Mouse (Mus musculus) adrenal gland, postnatal 36 days (tissue): ENCODE measurements around the gene Plcg1. TPM values are rescaled to one million over a fixed set of nuclear protein-coding genes. Genes with fewer than 3 reads are reported as not detected.
A peak's percentile ranks its signal among the peaks of the same experiment; 100 is the strongest.

ENCODE experiments used
- DNase-seq, 2 experiments: peaks; one replicate each; pipeline ENCODE4 v3.0.0; 2021; ENCODE audit warnings: mixed read lengths in 1 of 2
- long read RNA-seq, 2 experiments: library from polyadenylated mRNA; stranded (forward); transcript quantifications; one replicate each; pipeline ENCODE4 v2.0.0; 2021; ENCODE audit warnings: borderline sequencing depth in 2 of 2
- total RNA-seq, 2 experiments: library from RNA; stranded (reverse); gene quantifications; 2 replicates each; pipeline ENCODE4 v1.2.3; 2021

The Plcg1 gene
- 10 to 100 TPM; 51.7 to 62.2 TPM for total RNA-seq
- long read RNA-seq, experiment 1, partial matches to known transcripts: 9 of 42 reads
- long read RNA-seq, experiment 1, other reads (novel, unspliced or antisense): 33 of 42 reads
- long read RNA-seq, experiment 2, partial matches to known transcripts: 3 of 4 reads
- long read RNA-seq, experiment 2, other reads (novel, unspliced or antisense): 1 of 4 reads

DNA sequence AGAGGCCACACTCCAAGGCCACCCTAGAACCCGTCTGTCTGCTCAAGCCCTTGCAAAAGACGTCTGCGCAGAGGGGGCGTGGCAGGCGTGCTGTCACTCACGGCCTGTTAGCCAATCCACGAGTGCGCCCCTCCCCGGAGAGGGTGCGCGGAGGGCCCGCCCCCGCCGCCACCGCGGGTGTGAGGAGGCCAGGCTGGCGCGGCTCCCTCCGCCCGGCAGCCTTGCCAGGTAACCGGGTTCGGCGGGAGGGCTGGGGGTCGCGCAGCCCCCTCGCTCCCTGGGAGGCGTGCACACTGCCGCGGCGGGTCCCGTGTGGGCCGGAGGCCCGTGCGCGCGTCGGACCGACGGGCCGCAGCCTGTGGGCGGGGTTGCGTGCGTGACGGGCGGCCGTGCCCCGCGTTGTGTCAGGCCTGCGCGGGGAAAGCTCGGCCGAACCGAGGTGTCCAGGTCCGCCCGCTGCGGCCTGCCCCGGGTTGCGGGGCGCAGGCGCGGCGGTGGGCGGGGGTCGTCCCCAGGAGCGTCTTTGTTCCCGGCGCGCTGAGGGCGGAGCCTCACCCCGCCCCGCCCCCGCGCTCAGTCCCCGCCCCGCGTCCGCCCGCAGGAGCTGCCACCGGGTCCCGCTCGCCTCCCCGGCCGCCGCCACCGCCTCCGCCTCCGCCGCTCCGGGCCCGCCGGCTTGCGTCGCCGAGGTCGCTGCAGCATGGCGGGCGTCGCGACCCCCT is at the start of gene Plcg1:
TSS of gene Plcg1 (plus strand) at position 184 of the 722 bp plus-strand sequence.
- peak; percentile 95 to 98 for DNase-seq

DNA sequence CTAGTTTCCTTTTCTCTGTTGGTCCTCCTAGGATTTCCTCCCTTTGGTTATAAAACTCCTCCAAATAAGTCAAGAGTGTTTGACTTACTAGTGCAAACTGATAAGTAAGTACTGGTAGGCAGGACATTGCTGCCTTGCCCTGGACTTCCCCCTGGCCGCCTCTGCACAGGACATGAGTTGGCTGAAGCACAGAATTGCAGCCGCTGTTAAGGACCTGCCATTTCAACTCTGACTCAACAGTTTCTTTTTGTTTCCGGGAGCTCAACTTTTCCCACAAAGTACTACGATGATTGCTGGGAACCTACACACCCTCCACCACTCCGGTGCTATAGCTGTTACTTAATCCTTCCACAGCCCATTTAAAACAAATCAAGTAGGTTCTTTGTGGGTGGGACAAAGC is 30.8 kb upstream of the Plcg1 start:
- peak; percentile 68 for DNase-seq

DNA sequence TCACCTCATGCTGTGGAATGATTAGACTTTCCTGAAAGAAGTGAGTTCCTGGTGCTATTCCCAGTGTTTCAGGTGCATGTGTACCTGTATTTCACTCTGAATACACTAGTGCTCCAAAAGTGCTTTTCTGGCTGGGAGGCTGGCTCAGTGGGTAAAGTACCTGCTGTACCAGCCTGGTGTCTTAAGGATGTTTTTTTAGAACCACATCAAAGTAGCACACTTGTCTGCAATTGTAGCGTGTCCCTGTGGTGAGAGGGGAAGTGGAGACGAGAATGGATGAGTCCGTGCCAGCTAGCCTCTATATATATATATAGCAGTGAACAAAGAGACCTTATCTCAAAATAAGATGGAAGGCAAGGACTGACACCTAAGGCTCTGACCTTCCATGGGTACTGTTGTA is 29.5 kb upstream of the Plcg1 start:
- no peak for DNase-seq

DNA sequence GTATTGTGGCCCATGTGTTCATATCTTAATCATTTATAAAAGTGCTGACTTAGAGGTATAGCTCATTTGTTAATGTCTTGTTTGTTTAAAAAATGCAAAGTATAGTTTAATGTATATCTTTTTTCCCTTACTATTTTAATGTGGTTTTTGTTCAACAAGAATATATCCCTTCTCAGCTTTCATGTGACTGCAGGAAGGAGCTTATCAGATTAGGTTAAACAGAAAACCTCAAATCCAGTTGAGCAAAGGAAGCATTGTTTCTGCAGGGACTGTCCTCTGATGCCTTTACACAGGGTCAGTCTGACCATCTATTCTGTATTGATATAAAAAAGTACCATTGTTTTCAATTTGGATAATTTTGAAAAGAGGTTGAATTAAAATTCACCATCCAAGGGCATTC is 28.3 kb upstream of the Plcg1 start:
- no peak for DNase-seq

DNA sequence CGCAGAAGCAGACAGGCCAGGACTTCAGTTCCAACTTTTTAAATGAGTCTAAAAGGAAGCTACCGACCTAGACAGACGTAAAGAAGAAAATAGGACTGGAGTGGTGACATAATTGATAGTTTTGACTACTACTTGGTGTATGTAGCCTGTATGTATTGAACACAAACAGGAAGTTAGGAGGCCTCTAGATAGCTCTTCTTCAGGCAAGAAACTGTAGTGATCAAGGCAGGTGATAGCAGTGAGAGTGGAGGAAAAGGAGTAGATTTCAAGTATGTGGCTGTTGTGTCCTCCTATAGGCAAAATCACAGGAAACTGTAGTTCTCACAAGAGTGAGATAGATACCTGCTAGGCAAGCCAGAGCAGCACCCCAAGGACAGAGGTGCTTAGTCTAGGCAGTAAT is 23.4 kb upstream of the Plcg1 start:
- DNase-seq: no peak

DNA sequence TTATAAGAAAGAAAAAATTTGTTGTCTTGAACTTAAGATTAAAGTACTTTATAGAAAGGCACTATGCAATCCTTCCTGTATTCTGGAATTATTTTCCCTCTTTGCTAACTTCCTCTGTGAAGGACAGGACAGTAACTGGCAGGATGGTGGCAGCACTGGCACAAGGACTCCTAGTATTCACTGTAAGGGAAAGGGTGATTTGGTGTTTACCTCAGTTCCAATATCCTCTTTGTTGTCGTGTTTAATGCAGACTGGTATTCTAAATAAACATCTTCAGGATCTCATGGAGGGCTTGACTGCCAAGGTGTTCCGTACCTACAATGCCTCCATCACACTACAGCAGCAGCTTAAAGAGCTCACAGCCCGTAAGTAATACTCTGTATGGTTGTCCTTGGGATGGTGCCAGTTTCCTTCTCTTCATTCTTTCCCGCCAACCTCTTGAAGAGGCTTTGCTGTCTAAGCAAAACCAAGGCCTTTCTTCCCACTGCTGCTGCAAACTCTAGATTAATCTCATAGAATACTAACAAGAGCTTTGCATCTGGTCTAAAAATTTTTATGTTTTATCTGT is 15.6 kb upstream of the Plcg1 start:
- no peak for DNase-seq

DNA sequence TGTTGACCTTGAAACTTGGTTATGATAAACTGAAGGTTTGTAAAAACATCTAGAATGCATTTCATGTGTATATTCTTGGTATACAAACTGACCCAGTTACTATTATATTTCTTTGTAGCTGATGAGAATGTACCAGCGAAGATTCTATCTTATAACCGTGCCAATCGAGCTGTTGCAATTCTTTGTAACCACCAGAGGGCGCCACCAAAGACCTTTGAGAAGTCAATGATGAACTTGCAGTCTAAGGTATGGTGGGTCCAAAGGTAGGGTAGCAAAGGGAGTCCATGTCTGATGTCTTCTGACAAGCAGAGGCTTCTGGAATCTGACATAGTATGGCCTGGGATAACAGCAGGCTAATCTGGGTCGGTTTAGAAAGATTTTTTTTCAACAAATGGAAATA is 13.8 kb upstream of the Plcg1 start:
- peak; percentile 49 to 65 for DNase-seq

DNA sequence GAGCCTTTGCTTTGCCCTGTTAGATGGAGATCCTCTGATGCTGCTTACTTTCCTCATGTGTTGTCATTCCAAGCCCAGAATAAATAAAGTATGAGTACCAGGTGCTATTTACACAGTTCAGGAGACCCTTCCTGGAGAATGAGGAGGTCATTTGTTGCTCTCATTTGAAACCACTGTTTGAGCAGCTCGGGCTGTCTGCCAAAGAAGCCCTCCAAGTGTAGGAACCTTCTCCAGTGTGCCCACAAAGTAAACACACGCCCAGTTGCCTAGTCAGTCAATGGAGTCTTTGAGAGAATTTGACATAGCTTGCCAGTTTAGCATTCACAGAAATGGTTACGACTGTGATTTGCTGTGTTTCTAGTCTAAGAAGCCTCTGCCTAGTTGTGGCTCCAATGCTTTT is 12.3 kb upstream of the Plcg1 start:
- no peak for DNase-seq

DNA sequence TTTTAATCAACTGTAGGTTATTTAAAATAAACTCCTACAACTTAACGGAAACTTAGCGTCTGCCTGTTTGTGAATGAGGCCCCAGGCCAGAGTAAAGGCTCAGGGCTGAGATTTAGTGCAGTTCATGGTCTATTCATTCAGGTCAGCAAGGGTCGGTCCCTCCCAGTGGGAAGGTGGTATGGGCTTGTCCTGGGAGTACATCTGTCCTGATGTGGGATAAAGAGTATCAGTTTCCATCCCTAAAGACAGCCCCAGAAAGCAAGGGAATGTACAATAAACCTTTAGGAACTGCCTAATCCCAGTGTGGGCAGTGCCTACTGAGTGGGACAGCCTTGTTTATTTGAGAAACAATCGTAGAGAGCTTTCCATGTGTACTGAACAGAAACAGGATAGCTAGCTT is 8.4 kb upstream of the Plcg1 start:
- no peak for DNase-seq

DNA sequence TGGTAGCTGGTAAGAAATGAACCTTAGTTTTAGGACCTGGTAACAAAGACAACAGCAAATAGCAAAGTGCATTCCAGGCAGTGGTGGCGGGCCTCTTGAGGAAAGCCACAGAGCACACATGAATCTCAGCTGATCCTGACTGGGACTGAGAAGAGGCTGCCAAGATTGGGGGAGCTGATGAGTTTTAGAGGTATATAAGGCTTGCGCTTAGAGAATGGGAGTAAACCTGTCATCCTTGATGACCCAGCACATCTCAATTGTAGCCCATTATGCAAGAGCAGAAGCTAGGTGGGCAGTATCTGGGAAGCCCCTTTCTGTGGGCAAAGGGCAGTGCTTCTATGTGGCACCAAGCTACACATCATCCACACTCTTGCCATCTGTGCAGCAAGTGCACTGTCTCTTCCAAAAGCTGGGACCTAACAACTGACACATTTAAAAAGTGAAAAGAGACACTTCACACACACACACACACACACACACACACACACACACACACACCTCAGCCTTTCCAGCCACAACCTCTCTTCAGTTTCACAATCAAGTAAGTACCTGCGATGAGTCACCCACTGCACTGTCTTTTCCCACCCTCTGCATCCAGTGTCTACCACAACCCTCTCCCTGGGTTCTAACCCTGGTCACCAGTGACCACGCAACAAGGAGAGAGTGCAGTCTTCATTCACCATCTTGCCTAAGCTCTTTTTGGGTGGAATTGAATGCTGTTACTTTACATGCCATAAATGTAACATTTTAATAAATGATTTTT is 7.3 kb upstream of the Plcg1 start:
- DNase-seq: no peak

DNA sequence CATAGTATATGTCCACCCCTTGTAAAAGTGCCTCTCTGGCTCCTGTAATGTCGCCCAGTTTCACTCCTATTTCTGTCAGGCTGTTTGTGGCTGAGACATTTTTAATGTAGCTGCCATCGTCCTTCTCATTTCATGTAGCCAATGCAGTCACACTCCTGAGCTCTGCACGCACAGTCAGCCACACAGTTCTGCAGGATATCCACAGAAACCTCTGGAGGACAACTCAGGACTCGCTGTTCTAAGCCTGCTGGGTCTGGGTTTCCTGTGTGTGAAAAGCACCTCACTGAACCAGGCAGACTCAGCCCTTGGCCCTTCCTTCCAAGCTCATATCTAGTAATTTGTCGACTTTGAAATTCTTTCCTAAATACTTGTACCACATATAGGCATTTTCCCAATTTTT is 6.6 kb upstream of the Plcg1 start:
- no peak for DNase-seq

DNA sequence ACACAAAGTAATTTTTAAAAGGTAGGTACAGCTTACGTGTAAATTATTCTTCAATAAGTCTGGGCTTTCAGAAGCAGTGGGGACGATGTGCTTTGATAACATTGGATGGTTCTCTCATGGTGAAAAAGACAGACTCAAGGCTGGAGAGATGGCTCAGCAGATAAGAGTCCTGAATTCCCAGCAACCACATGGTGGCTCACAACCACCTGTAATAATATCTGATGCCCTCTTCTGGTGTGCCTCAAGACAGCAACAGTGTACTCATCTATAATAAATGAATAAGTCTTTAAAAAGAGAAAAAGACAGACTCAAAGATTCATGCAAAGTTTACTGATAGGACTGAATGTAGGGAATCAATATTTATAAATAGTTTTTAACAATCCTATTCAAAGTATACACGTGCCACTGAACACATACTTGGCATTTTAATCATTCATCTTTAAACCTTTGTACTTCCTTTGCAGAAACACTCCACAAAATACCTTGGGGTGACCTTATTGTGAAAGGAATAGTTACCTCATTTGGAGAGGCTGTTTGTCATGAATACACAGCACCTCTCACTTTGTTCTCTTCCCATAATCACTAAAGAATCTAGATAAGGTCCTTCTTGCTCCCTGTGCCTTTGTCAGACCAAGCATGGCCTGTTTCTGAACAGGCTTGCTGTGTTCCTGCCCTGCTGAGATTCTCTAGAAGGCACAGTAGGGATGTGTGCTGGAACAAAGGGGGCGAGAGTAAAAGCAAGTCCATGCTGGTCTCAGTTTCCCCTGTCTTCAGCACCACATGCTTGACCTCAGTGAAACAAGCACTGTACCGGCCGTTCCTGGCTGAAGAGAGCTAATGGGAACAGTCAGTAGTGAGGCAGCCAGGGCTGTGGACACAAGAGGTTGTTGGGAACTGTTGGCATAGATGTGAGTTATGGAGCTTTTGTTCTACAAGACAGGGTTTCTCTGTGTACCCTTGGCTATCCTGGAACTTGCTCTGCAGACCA is 4.9 kb upstream of the Plcg1 start:
- DNase-seq: no peak

DNA sequence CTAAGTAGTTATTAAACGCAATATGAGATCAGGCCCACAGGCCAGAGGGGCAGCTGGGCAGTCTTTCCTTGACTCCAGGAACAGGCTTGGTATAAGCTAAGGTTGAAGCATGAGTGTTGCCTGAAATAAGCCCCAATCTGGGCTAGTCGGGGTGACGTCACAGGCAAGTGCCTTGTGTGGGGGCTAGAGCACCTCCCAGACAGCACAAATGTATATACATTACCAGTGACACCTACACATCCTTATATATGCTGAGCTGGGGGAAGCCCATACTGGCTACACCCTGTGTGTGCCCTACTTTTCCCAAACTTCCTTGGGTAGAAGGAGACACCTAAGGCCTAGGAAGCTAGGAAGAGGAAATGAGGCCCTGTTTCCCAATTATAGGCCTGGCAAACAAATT is 2.1 kb upstream of the Plcg1 start:
- DNase-seq: no peak

DNA sequence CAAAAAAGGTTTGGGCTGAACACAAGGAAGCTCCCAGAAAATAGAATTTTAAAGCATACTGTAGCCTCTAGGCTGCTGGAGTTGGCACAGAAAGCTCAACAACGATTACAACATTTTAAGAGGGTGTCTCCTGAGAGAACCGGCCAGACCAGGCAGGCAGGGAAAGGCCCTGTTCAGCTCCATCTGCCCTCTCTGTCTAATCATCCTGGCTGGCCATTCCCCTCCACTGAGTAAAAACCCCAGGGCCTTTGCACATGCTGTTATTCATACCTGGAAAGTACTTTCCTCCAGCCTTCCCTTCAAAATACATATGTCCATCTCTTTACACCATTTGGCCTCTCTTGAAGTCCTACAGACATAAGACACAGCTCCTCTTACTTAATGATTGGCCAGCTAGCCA is 1.7 kb upstream of the Plcg1 start:
- DNase-seq: no peak

DNA sequence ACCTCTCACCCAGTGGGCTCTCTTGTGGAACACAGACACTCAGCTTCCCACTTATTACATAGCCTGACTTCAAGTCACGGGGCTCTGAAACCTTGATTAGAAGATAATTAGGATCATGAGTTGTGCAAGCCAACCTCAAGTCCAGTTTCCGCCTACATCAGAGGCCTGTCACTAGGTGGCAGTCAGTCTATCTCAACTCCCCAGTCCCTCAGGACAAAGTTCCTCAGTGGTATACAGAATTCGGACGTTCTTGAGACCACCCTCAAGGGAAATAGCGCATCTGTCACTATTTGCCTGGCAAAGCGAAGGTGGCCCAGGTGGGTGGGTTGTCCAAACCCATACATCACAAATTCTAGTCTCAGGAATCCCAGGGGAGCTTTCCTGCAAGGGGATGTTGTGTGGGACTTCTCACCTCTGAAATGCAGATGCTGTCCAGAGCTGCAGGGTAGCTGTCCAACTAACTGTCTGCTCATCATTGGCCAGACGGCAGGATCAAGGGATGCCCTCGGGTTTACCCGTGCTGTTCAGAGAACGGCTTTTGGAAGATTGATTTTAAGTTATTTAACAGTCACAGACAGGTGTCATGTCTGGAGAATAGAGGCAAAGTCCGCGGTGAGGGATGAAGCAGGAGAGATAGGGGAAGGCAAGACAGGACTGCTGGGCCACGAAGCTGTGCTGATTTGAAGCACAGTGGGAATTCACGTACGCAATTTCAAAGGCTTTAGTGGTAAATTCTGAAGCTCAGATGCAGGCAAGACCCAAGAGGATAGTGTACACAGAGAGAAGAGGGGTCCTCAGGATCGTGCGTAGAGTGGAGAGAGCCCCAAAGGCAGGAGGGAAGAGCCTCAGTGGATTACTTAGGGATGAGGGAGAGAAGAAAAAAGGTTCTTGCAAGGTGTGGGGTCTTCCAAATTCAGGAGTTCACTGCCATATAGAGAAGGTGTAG is 976 bp upstream of the Plcg1 start:
- peak in 1 of 2 experiments; percentile 39 for DNase-seq

DNA sequence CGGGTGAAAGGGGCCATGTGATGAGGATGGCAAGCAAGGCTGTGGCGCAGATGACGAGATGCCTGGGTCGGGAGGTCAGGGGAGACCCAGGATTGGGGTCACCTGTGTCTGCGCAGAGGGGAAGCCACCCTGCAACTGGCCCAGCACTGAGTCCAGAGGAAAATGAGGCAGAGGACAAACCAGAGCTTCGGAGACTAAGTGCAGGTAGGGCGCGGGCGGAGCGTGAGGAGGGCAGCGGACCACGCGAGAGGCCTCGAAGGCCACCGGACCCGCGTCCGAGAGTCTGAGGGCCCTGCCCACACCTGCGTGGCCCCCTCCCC is 343 bp upstream of the Plcg1 start:
- DNase-seq: no peak

DNA sequence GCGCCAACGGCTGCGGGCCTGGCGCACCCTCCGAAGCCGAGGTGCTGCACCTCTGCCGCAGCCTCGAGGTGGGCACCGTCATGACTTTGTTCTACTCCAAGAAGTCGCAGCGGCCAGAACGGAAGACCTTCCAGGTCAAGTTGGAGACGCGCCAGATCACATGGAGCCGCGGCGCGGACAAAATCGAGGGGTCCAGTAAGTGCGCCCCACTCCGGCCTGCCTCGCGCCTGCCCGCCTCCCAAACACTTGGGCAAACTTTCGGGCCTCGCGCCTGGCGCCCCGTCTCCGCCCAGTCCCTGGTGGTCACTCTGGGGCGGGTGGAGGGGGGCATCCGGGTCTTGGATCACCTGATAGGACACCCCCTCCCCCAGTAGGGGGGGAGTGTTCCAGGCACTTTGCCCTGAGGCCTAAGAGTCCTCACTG is 750 bp downstream of the Plcg1 start:
- DNase-seq: peak; percentile 58 to 72

DNA sequence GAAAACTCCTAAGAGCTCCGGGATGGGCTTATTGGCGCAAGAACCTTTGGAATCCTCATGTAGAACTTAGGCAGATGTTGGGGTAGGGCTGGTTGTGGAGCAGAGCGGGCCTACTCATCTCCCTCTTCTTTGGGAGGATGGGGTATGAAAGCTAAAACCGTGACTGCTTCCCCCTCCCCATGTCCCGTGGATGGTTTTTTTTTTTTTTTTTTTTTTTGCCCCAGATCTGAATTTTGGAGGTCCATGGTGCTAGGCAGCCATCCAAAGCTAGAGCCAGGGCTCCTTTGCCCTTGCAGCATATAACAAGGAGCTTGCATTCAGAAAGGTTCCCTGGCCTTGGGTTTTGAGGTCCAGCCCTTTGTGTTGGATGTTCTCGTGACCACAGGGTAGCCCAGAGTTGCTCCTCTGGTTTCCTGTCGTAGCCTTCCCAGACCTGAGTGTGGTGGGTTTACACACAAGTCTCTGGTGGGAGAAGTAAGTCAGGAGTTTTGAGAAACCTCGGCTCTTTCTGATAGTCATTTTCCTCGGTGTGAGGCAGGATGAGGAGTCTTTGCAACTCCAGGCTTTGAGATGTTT is 1.4 kb downstream of the Plcg1 start:
- no peak for DNase-seq

DNA sequence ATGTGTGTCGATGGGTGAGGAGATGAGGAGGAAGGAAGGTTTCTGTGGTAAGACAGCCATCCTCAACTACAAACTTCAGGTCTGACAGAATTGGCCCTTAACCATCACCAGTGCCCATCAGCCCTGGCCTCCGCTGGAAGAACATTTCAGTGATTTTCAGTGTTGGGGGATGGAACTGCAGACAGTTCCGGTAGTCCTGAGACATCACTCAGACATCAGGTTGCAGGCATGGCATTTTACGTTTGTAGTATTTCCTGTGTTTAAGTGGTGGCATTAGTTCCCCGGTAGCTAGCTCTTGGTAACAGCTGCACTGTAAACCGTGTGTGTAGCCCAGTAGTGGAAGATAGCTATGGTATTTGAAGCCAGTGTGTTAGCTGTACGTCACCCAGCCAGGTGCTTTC is 2.0 kb downstream of the Plcg1 start:
- no peak for DNase-seq

DNA sequence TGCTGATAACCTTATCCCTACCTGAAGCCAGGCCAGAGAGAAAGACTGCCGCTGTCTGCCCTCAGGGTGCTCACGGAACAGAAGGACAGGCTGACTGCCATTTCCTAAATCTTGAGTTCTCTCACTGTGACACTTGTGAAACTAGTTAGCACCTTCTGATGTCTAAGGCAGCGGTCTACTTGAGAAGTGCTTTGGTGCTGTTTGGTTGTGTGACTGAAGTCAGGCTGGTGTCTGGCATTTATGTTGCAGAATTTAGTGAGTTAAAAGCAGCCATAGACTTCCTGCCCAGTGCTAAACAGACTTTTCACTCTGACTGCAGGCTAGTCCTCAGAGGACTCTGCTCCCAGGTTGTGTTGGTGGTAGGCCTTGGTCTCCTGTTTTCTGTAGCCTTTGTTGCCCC is 3.2 kb downstream of the Plcg1 start:
- DNase-seq: no peak
